Mouse (Mus musculus) megakaryocyte, embryonic 14.5 days (primary cell): Measurements from ENCODE around the gene Gm10190.

Source experiments
- FLI1 ChIP-seq: IDR thresholded peaks from 2 replicates; pipeline ENCODE4 v1.6.1; 2012; ENCODE audit warnings: low read length, inconsistent platforms, mixed read lengths
- GATA1 ChIP-seq: IDR thresholded peaks from 3 replicates; pipeline ENCODE4 v1.6.1; 2012; ENCODE audit warnings: mixed read lengths, low read length, inconsistent platforms, borderline replicate concordance

GRCm38 (mm10) chr17:80345277-80345676 lies 28.1 kb downstream of the Gm10190 start:
- no peak for TF ChIP-seq GATA1
- no peak for TF ChIP-seq FLI1
